Mouse (Mus musculus): ENCODE data around the gene Myoz1.

GRCm38 (mm10) chr14:20621903-20622302 lies 34.4 kb downstream of the Myoz1 start:
- no peak for TF ChIP-seq POLR2A (IDR thresholded peaks at IDR 0.05; ENCODE audit: insufficient read depth, low read depth, low read length)
- TF ChIP-seq CTCF (IDR thresholded peaks at IDR 0.05), result no peak

Measured in heart, adult 2 months (tissue).